23 mouse cellular contexts compared by ENCODE assay signal in the genomic region with DNA sequence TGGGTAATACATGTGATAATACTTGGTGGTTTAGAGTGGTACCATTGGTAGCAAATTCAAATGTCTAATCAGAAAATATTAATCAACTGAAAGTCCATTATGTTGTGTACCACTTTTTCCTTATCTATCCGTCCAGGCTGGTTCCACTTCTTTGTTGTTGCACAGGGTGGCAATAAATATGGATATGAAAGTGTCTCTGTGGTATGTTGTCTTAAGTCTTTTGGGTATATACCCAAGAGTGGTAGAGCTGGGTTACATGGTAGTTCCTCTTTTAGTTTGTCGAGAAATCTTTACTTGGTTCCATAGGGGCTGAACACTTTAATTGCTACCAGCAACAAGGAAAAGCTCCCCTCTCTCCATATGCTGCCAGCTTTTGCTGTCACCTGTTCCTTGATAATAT.
DNase-seq lines count a peak whose midpoint lies in the region; ATAC-seq and TF ChIP-seq lines count a peak whose summit lies in the region.
"Had no signal": no experiment of that assay in that cellular context is flagged by ENCODE, and none has a peak within 500 bp of the region (broad histone marks: within the 10 kb centered on the region; RNA-seq: fewer than 3 reads in every experiment).

No protein-coding gene starts in this region.

- no peak overlapping the region for H3K9ac ChIP-seq in lung, postnatal 0 days (replicated peaks; ENCODE audit: low read depth)
- no peak overlapping the region for H3K9ac ChIP-seq in hindbrain, embryonic 14.5 days
- H3K9ac ChIP-seq: embryonic facial prominence, embryonic 15.5 days; heart, embryonic 15.5 days had no signal

- H3K9me3 ChIP-seq in lung, postnatal 0 days (ENCODE audit: low read length): no peaks in the 10 kb centered on the region
- H3K9me3 ChIP-seq in hindbrain, embryonic 14.5 days (ENCODE audit: control insufficient read depth, low read length): no peaks in the 10 kb centered on the region
- H3K9me3 ChIP-seq: embryonic facial prominence, embryonic 15.5 days; forebrain, embryonic 10.5 days; heart, embryonic 15.5 days had no signal

- TF ChIP-seq CTCF in lung, postnatal 0 days (IDR thresholded peaks at IDR 0.05): no peak

- TF ChIP-seq POLR2A in myocyte (IDR thresholded peaks at IDR 0.05; ENCODE audit: insufficient read length, low read depth): no peak

- H3K36me3 ChIP-seq in lung, postnatal 0 days (ENCODE audit: insufficient read depth, low read length): no peaks in the 10 kb centered on the region
- no peaks in the 10 kb centered on the region for H3K36me3 ChIP-seq in myocyte (ENCODE audit: control insufficient read depth, insufficient read depth)
- H3K36me3 ChIP-seq in hindbrain, embryonic 14.5 days (replicated peaks; ENCODE audit: control insufficient read depth, insufficient read depth): no peaks in the 10 kb centered on the region
- H3K36me3 ChIP-seq: embryonic facial prominence, embryonic 15.5 days; forebrain, embryonic 10.5 days; heart, embryonic 15.5 days had no signal

- no peaks in the 10 kb centered on the region for H3K27me3 ChIP-seq in lung, postnatal 0 days (replicated peaks; ENCODE audit: insufficient read depth, low read length)
- no peaks in the 10 kb centered on the region for H3K27me3 ChIP-seq in myocyte (ENCODE audit: control insufficient read depth, insufficient read depth, insufficient read length)
- no peaks in the 10 kb centered on the region for H3K27me3 ChIP-seq in hindbrain, embryonic 14.5 days (ENCODE audit: control insufficient read depth, insufficient read depth, low read length)
- H3K27me3 ChIP-seq: embryonic facial prominence, embryonic 15.5 days; heart, embryonic 15.5 days had no signal

- H3K4me3 ChIP-seq in lung, postnatal 0 days (ENCODE audit: low read depth, low read length): no peak overlapping the region
- H3K4me3 ChIP-seq in myocyte: no peak overlapping the region
- H3K4me3 ChIP-seq in hindbrain, embryonic 14.5 days (replicated peaks; ENCODE audit: low read length): no peak overlapping the region
- H3K4me3 ChIP-seq: embryonic facial prominence, embryonic 15.5 days; erythroblast, embryonic 14.5 days; forebrain, embryonic 10.5 days; heart, adult 2 months; heart, embryonic 15.5 days had no signal

- no peak overlapping the region for H3K27ac ChIP-seq in lung, postnatal 0 days (ENCODE audit: low read length)
- H3K27ac ChIP-seq in hindbrain, embryonic 14.5 days: no peak overlapping the region
- H3K27ac ChIP-seq: embryonic facial prominence, embryonic 15.5 days; forebrain, embryonic 10.5 days; heart, adult 2 months; heart, embryonic 15.5 days had no signal

- WGBS in lung, postnatal 0 days: 89% methylated on average over 2 of the region's 2 CpGs
- 84% methylated on average over 2 of the region's 2 CpGs for WGBS in hindbrain, embryonic 14.5 days

- TF ChIP-seq EP300 in lung, postnatal 0 days (IDR thresholded peaks at IDR 0.05): no peak

- H3K4me2 ChIP-seq in lung, postnatal 0 days (replicated peaks; ENCODE audit: low read depth, low read length): no peak overlapping the region
- peak overlapping the region; percentile 7 for H3K4me2 ChIP-seq in myocyte (ENCODE audit: low read depth)
- no peak overlapping the region for H3K4me2 ChIP-seq in hindbrain, embryonic 14.5 days (replicated peaks)
- H3K4me2 ChIP-seq: embryonic facial prominence, embryonic 15.5 days; heart, embryonic 11.5 days; heart, embryonic 15.5 days had no signal

- no peaks in the 10 kb centered on the region; the same call in 1 of the 2 replicates for H3K4me1 ChIP-seq in lung, postnatal 0 days (ENCODE audit: insufficient read depth, low read depth, low read length)
- peaks cover 3% of the 10 kb centered on the region; the same call in 1 of the 2 replicates for H3K4me1 ChIP-seq in hindbrain, embryonic 14.5 days (replicated peaks; ENCODE audit: control insufficient read depth, insufficient read depth, low read length)

- peak; percentile 11 for DNase-seq in lung, postnatal 0 days (ENCODE audit: low spot score)
- DNase-seq in lung, adult 18-20 months: no peak
- no peak for DNase-seq in left cerebral cortex, postnatal 10 days (ENCODE audit: extremely low spot score in 1 of 2, low spot score in 2 of 2)
- no peak for DNase-seq in right cerebral cortex, adult 18-20 months
- no peak for DNase-seq in hindbrain, embryonic 14.5 days (ENCODE audit: low spot score)
- no peak for DNase-seq in layer of hippocampus, postnatal 14 days (ENCODE audit: low spot score in 2 of 2)
- DNase-seq: adrenal gland, adult 2 months; adrenal gland, postnatal 25 days; cerebellum, adult 11-12 months; cerebellum, adult 9-10 months; cerebellum, postnatal 25 days; heart, adult 2 months; heart, postnatal 14 days had no signal

- no peak overlapping the region for H3ac ChIP-seq in myocyte (ENCODE audit: control insufficient read depth, insufficient read length)

- intact Hi-C loops in left cerebral cortex, postnatal 10 days (cut with DNase I): no loop called here

- ATAC-seq in lung, postnatal 0 days: no peak
- peak; percentile 46 to 55 for ATAC-seq in hematopoietic stem cell, adult 5-6 weeks (replicated peaks in 1 of 2; ENCODE audit: insufficient read depth in 1 of 2, low FRiP score in 2 of 2, low TSS enrichment in 1 of 2, low read depth in 1 of 2, poor library complexity in 2 of 2, severe bottlenecking in 2 of 2)
- ATAC-seq in hindbrain, embryonic 14.5 days (ENCODE audit: low FRiP score): no peak
- ATAC-seq: forebrain, embryonic 14.5 days; hindbrain, embryonic 16.5 days; inflammation-experienced regulatory T-cells, adult 6 months had no signal

- no peaks in the 10 kb centered on the region for H3K79me2 ChIP-seq in myocyte (ENCODE audit: control insufficient read depth, insufficient read depth)

TF ChIP-seq in myocyte, 11 proteins besides CTCF, POLR2A, EP300 and RAD21:
- no peak for TF ChIP-seq E2F4 (IDR thresholded peaks at IDR 0.05; ENCODE audit: insufficient read depth)
- TF ChIP-seq CEBPB (IDR thresholded peaks at IDR 0.05; ENCODE audit: insufficient read depth, poor library complexity, severe bottlenecking): no peak
- TF ChIP-seq TCF3 (IDR thresholded peaks at IDR 0.05; ENCODE audit: insufficient read length, low read depth): no peak
- TF ChIP-seq SRF (IDR thresholded peaks at IDR 0.05; ENCODE audit: control insufficient read depth, insufficient read length, low read depth): no peak
- TF ChIP-seq MYOG (IDR thresholded peaks at IDR 0.05; ENCODE audit: control insufficient read depth in 1 of 3, insufficient read depth in 1 of 3, insufficient read length in 2 of 3, low read depth in 2 of 3): no peak
- no peak for TF ChIP-seq USF1 (IDR thresholded peaks at IDR 0.05; ENCODE audit: low read depth)
- TF ChIP-seq TCF12 (IDR thresholded peaks at IDR 0.05; ENCODE audit: insufficient read depth, poor library complexity, severe bottlenecking): no peak
- TF ChIP-seq MAX (IDR thresholded peaks at IDR 0.05; ENCODE audit: low read depth): no peak
- TF ChIP-seq REST (IDR thresholded peaks at IDR 0.05; ENCODE audit: insufficient read depth, insufficient read length): no peak
- no peak for TF ChIP-seq POLR2AphosphoS2 (IDR thresholded peaks at IDR 0.05; ENCODE audit: insufficient read length, low read depth)
- no peak for TF ChIP-seq MYOD1 (IDR thresholded peaks at IDR 0.05; ENCODE audit: control insufficient read depth in 1 of 3, insufficient read length in 2 of 3, low read depth in 2 of 3)

Comparison
In these comparisons a context has a peak if more than half of its experiments do, and no peak if none do; other contexts are left out.
1. ATAC-seq: peak in hematopoietic stem cell, adult 5-6 weeks (2 of 2); none in lung, postnatal 0 days (single experiment) and hindbrain, embryonic 14.5 days (single experiment).